Mouse (Mus musculus) fat pad, adult 2 months (tissue): ENCODE results near the gene Micu2.
"Not testable (repeated sequence)": the region's sequence is repeated elsewhere in the genome, so short reads cannot be mapped to it uniquely, and the experiment has no call there.

Experiments
- DNase-seq: peaks from one replicate; pipeline ENCODE4 v3.0.0-alpha.2; 2011; ENCODE audit warnings: low read depth, low spot score; ENCODE audit errors: extremely low read depth

Gene Micu2

DNA sequence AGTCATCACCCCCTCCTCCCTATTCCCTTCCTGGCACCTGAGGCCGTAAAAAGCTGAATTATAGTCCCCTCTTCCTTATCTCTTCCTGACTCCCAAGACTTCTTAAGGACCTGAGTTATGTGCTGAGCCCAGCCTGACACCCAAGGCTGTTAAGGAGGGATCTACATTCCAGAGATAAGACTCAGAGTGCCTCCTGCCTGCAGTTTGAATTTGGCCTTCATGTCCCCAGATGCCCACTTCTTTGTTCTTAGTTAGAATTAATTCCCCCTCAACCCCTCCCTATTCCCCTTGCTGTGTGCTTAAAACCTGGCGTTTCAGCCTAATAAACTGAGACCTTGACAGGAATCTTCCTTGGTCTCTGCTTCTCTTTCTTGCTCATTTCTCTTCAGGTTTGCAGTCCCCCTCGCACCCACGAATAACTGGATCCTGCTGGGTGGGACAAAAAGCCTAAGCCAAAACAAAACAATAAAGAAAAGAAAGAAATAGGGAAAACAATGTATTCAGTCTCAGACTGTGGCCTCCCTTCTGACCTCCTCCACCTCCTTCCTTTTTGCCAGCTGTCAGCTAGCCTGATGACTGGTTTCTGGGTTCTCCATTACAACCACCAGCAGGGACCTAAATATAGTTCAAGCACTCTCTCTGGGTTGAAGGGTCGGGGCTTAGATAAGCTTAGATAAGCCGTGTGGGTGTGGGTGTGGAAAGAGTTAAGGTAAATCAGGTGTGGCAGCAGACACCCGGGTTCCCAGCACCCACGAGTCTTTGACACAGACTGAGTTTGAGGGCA, 102.8 kb downstream of the Micu2 start:
- DNase-seq = not testable (repeated sequence)

DNA sequence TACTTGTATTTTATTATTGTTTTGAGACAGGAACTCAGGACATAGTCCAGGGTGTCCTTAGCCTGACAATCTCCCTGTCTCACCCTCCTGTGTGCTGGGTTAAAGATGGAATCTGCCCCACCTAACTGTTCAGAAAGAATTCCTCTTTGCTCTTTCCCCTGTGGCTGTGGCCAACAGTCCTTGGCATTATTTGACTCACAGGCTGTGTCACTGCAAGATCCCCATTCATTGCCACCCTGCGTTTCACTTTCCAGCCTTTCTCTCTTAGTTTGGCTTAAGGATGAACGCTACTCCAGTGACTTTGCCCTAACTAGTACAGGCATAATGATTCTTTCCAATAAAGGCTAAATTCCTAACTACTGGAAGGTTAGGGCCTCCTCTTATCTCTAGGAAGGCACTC, 104.7 kb downstream of the Micu2 start:
- no peak for DNase-seq

DNA sequence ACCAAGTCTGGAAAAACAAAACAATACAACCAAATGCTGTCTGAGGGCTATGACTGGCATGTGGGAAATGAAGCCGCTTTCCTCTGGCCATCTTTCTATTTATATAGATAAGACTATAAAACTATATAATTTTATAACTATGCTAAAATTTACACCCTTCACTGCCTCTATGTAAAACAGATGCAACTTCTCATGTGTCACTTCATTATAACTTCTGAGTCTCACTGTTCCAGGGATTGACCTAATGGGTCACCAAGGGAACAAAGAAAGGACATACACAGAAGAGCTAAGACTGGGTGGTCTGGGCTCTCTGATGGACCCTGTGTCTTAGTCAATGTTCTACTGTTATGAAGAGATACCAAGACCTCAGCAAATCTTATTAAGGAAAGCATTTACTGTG, 106.1 kb downstream of the Micu2 start:
- no peak for DNase-seq

DNA sequence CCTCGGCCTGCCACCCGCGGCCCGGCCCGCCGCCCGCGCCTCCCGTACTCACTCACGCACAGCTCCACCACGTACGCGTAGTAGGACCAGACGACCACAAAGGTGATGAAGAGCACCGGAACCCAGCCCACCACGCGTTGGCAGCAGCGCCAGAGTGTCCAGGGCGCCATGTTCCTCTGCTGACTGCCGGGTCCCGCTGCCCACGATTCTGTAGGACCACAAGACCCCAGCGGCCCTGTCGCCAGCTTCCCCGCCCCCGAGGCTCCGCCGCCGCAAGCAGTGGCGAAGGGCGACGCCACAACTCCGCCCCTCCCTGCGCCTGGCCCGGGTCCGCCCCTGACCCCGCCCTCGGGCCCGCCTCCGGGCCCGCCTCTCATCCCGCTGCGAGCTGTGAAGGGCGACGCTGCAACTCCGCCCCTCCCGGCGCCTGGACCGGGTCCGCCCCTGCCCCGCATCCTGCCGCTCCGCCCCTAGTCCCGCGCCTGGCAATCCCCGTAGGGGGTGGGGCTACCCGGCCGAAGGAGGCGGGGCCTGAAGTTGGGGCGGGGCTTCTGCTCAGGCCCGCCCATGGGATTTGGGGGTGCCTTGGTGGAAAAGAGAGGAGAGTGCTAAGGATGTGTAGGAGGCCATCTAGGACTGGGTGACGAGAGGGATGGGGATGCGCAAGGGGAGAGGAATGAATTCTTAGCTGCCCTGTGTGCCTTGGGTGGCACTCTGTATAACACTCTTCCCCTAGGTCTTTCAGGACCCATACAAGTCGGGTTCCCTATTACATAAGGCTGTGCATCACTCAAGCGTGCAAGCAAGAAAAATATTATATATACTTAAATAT, 108.8 kb downstream of the Micu2 start, which contains the start of gene Zdhhc20:
Zdhhc20 (minus strand) TSS at position 266 of the 832 bp plus-strand sequence.
- no peak for DNase-seq

DNA sequence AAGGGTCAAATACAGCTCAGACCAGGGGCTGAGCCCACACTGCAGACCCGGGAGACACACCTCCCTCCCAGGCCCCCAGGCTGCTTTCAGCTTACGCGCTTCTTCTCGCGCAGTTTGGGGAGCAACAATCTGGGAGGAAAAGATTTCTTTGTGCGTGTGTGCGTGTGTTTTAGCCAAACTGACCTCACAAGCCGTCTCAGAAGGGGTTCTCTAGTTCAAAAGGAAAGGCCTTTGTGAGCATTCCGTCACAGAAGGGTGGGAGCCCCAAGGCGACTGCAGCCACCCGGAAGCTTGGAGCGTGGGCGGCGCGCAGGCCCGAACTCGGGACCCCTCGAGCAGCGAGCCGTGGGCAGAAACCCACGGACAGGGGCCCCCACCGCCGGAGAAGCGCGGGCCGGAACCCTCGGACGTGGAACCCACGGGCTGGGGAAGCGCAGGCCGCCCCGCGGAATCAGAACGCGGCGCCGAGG, 109.5 kb downstream of the Micu2 start:
- DNase-seq = no peak

DNA sequence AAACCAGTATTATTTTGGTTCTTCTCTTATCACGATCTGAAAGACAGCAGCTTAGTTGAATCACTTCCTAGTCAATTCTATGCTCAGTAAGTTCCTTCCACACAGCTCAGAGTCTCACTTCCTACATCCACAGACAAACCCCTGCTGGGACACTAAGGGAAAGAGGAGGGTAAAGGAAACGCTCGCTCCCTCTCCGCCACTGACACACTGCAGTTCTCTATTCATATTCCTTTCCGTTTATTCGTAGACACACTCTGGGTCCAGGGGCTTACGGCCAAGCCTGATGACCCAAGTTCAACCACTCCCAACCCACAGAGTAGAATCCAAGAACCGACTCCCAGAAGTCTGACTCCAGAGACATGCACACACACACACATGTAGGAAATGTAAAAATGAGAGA, 111.9 kb downstream of the Micu2 start:
- DNase-seq = no peak

DNA sequence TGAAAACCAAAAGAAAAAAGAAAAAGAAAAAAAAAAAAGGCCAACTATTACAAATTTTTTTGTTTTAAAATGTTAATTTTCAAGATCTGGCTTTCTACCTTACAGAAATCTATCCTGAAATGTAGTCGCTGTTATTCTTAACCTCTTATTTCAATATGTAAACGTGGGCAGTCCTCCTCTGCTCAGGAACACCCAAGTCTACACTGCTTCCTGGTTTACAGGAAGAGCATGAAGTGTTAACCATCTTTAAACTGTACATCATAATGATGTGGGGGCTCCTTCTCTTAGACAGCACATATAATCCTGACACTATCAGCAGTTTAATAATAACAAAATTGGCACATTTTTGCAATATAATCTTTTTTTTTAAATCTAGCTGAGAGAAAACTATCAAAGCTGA, 113.0 kb downstream of the Micu2 start:
- no peak for DNase-seq

DNA sequence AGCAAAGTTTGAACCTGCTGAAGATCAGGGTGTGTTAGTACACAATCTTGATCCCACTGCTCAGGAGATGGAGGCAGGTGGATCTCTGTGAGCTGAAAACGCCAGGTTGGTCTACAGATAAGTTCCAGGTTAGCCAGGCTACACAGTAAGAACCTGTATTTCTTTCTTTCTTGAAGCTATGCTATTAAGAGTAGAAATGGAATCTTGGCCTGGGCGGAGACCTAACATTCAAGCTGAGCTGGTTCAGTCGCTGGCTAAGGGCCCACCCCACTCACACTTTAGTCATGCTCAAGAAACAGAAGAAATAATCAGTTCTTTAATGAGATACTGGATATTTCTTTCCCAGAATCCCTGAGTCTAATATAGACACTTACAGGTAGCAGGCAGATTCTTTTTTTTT, 115.7 kb downstream of the Micu2 start:
- no peak for DNase-seq

DNA sequence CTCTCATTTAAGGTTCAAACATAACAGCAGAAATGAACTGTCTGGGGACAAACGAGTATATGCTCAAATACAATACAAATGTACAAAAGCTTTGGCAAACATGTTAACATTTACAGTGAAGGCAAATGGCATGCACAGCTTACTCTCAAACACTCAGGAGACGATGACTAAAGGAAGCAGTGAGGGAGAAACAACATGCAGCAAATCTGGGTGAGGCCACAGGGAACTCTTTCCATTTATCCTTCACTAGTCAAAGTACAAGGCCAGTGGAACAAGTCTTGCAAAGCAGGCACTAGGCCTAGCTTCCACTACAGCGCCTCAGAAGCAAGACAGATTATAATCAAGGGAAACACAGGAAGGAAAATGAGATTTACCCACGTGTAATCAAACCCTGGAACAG, 116.3 kb downstream of the Micu2 start:
- no peak for DNase-seq

DNA sequence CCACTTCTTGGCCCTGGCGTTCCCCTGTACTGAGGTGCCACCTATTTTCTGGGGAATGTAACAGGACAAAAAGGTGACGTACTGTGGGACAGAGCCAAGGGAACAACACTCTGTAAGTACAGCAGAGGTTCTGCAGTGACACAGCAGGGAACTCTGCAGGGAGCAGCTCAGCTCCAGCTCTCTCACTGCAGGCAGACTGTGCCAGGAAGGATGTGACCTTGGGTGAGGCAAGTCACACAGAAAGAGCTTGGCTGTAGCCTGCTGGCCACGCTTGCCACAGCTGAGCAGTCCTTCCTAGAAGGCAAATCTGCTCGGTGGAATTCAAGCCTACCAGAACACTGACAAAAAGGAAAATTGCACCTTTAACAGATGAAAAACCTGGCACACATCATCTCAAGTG, 117.3 kb downstream of the Micu2 start:
- DNase-seq = no peak

DNA sequence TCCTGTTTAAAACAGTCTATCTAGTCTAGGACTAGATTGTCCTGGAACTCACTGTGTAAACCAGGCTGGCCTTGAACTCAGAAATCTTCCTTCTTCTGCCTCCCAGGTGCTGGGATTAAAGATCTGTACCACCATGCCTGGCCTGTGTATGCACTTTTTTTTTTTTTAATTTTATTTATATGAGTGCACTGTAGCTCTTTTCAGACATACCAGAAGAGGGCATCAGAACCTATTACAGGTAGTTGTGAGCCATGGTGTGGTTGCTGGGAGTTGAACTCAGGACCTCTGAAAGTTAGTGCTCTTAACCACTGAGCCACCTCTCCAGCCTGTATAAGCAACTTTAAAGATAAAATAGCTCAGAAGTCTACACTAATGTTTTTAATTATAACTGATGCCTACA, 118.0 kb downstream of the Micu2 start:
- DNase-seq = no peak

DNA sequence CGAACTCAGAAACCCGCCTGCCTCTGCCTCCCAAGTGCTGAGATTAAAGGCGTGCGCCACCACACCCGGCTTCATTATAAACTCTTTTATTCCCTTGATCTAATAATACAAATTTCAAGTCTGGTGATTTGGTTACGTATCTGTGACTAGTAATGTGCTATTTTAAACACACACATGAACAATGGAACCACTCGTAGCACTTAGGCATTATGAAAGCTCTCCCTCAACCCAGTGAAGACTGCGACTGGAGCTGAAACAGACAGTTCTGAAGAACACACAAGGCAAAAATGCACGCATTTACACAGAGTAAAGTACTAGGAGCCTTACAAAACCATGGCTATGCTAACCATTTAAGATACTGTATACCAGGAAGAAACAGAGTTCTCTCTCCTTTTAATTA, 121.1 kb downstream of the Micu2 start:
- no peak for DNase-seq

DNA sequence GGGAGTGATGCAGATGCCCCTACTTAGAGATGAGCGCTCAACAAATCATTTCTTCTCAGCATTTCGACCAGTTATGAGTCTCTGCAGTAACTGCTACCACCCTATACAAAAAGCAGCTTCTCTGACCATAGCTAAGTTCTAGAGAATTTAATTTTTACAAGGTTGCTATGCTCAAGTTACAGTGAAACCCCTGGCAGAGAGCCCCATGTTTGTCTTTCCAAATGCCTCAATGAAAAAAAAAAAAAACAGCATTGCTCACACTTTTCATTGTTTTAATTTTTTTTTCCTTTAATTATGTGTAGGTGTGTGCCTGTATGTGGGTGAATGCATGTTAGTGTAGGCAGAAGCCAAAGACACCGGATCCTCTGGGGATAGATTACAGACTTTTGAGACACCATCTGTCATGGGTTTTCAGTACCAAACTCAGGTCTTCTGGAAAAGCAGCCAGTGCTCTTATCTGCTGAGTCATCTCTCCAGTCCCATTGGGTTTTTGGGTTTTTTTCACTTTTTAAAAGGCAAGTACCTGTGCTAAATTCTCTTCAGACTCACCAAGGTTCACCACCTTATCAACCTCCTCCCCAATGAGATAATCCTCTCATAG, 132.3 kb downstream of the Micu2 start:
- DNase-seq = no peak
